In the genomic region with DNA sequence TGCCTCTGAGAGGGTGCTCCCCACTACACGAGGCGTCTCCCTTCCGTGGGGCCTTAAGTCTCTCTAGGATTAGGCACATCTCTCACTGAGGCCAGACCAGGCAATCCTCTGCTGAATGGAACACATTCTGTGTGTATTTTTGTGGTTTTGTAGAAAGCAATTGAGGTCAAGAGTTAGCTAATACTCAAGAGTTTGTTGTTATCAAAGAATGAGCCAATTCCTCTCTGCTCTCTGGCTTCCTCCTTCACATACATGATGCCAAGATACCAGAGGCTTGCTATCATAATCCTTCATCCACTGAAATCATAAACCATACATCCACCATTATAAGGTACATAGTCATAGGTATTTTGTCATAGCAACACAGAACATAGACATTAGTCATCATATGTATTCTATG, we compare ENCODE assay signal across 26 mouse cellular contexts.
"Had no signal": no experiment of that assay in that cellular context is flagged by ENCODE, and none has a peak within 500 bp of the region (broad histone marks: within the 10 kb centered on the region; RNA-seq: fewer than 3 reads in every experiment).

No protein-coding gene starts in this region.

- H3K4me3 ChIP-seq: heart, embryonic 10.5 days; heart, embryonic 12.5 days; hindbrain, embryonic 10.5 days; hindbrain, embryonic 12.5 days; intestine, embryonic 15.5 days; layer of hippocampus, adult 2 months; left cerebral cortex, adult 2 months; limb, embryonic 10.5 days; limb, embryonic 12.5 days; liver, embryonic 13.5 days had no signal

- H3K4me2 ChIP-seq: heart, embryonic 12.5 days; hindbrain, embryonic 12.5 days; hindbrain, embryonic 14.5 days; intestine, embryonic 15.5 days; limb, embryonic 12.5 days; liver, embryonic 11.5 days; liver, embryonic 13.5 days had no signal

- H3K9ac ChIP-seq: heart, embryonic 12.5 days; hindbrain, embryonic 12.5 days; hindbrain, embryonic 14.5 days; intestine, embryonic 15.5 days; limb, embryonic 12.5 days; liver, embryonic 13.5 days had no signal

- H3K27me3 ChIP-seq: heart, embryonic 12.5 days; hindbrain, embryonic 12.5 days; intestine, embryonic 15.5 days; limb, embryonic 12.5 days; liver, embryonic 13.5 days had no signal

- DNase-seq: gastrocnemius, postnatal 14 days; gastrocnemius, postnatal 36 days; heart, adult 18-20 months; heart, postnatal 10 days; heart, postnatal 4 days; kidney, adult 18-20 months; kidney, adult 8-10 months; kidney, postnatal 10 days; kidney, postnatal 25 days; kidney, postnatal 4 days; liver; liver, embryonic 13.5 days had no signal

- H3K27ac ChIP-seq: heart, embryonic 10.5 days; hindbrain, embryonic 10.5 days; hindbrain, embryonic 12.5 days; hindbrain, embryonic 14.5 days; intestine, embryonic 15.5 days; layer of hippocampus, adult 2 months; left cerebral cortex, adult 2 months; limb, embryonic 10.5 days; limb, embryonic 12.5 days; liver, embryonic 13.5 days had no signal

- H3K9me3 ChIP-seq: heart, embryonic 10.5 days; heart, embryonic 12.5 days; hindbrain, embryonic 10.5 days; hindbrain, embryonic 12.5 days; intestine, embryonic 15.5 days; limb, embryonic 10.5 days; limb, embryonic 12.5 days; liver, embryonic 13.5 days had no signal

- H3K36me3 ChIP-seq: heart, embryonic 10.5 days; heart, embryonic 12.5 days; hindbrain, embryonic 10.5 days; hindbrain, embryonic 12.5 days; intestine, embryonic 15.5 days; limb, embryonic 10.5 days; limb, embryonic 12.5 days; liver, embryonic 13.5 days had no signal

- H3K4me1 ChIP-seq: heart, embryonic 10.5 days; heart, embryonic 12.5 days; hindbrain, embryonic 10.5 days; hindbrain, embryonic 12.5 days; intestine, embryonic 15.5 days; limb, embryonic 10.5 days; limb, embryonic 12.5 days had no signal

- ATAC-seq: hindbrain, embryonic 16.5 days; inflammation-experienced regulatory T-cells, adult 6 months; intestine, embryonic 15.5 days; intestine, postnatal 0 days had no signal
